Mouse (Mus musculus) megakaryocyte-erythroid progenitor cell, adult 5-6 weeks (primary cell): ENCODE results near the gene Aldh1a1. TPM values are rescaled to one million over a fixed set of nuclear protein-coding genes. Genes with fewer than 3 reads are reported as not detected.
A peak's percentile ranks its signal among the peaks of the same experiment; 100 is the strongest.
"Not testable (repeated sequence)": the region's sequence is repeated elsewhere in the genome, so short reads cannot be mapped to it uniquely, and the experiment has no call there.

Experiments
- ATAC-seq: replicated peaks from 2 replicates; pipeline ENCODE4 v1.8.0; 2016; ENCODE audit warnings: mild to moderate bottlenecking, inconsistent platforms; ENCODE audit not compliant: severe bottlenecking, poor library complexity, low FRiP score, low TSS enrichment
- total RNA-seq, 2 experiments: library from RNA; stranded (forward) in 1 of 2; stranded (reverse) in 1 of 2; fragments of 200-1000, 215-1000 nt in 1 of 2; fragments of >200 nt in 1 of 2; fragmentation: Nextera tagmentation in 1 of 2; gene quantifications; 2 replicates each; pipeline ENCODE4 v1.2.3; 2014 to 2017

The Aldh1a1 gene
- total RNA-seq, 2 experiments from 2014 or later: 60.8 to 184 TPM

DNA sequence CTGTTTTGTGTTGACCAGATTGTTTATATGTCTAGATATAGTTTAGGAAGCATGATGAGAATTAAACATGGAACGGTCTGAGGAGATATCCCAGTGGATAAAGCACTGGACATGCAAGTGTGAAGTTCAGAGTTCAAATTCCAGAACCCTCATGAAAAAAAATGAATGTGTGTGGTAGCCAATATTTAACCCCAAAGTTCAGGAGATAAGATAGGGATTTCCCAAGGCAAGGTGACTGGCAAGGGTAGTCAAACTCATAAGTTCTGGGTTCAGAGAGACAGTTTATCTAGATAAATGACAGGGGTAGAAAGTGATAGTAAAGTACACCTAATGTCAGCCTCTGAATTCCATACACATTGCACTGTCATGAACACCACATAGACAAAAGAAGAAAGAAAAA, 138.5 kb downstream of the Aldh1a1 start:
- ATAC-seq: no peak

DNA sequence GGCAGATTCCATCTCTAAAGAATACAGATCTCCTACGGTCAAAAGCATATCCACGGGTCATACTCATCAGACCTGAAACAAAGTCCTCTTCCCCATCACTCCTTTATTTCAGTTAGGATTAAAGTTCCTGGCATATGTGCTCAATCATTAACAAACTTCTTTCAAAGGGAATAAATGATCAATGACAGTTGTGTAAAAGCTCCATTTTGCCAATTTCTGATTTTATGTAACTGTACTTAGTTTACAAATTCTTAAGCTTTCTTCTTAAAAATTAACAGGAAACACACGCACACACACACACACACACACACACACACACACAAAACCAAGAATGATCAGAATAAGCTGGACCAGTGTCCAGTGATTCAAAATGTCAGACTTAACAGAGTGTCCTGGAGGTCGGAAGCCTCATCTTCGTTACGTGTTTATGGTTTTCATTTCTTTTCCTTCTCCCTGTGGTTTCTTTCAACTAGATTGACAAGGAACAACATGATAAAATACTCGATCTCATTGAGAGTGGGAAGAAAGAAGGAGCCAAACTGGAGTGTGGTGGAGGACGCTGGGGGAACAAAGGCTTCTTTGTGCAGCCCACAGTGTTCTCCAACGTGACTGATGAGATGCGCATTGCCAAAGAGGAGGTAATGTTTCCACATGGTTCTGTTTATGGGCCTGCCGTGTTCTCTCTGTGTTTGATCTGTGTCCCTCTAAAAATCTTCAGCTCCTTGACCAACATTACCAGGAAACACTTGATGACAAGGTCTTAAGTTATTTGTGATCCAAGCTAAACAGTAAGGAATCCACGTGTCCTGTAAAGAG, 141.6 kb downstream of the Aldh1a1 start:
- no peak for ATAC-seq

DNA sequence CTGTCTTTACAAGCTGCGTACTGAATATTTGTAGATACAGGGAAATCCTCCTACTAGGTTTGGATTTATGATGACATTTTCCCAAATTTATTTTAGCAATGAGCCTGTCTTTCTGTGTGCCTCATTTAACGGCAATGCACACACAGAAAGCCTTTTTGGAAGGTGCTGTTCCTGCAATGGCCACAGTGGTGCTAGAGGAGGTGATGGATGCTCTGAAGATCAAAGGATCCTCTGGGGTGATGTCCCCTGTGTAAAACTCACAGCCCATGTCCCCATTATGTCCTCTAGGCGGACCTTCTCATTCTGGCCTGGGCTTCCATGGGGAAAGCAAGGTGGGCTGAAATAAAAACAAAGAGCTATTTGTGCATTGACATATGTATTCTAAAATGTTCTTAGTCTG, 151.8 kb downstream of the Aldh1a1 start:
- ATAC-seq: peak; percentile 68

DNA sequence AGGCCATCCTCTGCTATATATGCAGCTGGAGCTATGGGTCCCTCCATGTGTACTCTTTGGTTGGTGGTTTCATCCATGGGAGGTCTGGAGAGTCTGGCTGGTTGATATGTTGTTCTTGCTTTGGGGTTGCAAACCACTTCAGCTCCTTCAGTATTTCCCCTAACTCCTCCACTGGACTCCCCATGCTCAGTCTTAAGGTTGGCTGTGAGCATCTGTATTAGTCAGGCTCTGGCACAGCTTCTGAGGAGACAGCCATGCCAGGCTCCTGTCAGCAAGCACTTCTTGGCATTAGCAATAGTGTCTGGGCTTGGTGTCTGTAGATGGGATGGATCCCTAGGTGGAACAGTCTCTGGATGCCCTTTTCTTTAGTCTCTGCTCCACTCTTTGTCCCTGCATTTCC, 155.0 kb downstream of the Aldh1a1 start:
- ATAC-seq: not testable (repeated sequence)

DNA sequence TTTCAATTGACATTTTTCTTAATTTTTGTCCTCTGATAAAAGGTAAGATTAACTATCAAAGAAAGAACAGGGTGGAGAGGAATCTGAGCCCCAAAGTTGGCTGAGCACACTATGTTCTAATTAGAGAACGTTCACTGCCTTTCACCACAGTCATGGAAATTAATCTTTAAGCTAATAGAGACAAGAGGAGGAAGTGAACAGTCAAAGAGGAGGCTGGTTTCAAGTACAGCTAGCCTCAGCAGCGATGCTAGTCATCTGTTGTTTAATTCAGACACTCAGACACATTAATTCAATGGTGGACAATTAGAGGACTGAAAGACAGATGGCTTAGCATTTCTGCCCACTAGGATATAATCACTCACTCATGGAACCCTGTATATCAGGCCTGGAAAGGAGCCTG, 157.5 kb downstream of the Aldh1a1 start:
- no peak for ATAC-seq

DNA sequence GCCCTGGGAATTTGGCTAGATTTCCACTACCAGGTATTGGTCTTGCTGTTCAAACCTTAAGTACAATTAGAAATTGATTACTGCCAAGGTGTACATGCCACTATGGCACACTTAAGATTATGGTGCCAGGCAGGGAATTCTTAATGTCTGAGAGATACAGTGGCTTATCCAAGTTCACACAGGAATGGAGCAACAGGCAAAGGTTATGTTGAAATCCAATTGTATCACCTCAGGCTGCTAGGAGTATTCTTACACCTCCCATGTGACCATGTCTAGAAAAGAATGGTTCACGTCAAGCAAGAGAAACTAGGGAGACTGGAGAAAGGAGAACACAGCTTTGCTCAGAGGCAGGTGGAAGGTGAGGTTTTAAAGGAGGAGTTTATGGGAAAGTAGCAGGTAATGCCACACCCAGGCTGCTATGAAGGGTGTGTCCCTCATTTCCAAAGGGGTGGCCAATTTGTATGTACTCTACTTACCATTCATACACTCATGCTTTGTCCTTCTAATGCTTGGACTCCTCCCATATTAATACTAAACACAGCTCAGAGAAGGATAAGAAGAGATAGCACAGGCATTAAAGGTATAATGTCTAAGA, 160.7 kb downstream of the Aldh1a1 start:
- no peak for ATAC-seq

DNA sequence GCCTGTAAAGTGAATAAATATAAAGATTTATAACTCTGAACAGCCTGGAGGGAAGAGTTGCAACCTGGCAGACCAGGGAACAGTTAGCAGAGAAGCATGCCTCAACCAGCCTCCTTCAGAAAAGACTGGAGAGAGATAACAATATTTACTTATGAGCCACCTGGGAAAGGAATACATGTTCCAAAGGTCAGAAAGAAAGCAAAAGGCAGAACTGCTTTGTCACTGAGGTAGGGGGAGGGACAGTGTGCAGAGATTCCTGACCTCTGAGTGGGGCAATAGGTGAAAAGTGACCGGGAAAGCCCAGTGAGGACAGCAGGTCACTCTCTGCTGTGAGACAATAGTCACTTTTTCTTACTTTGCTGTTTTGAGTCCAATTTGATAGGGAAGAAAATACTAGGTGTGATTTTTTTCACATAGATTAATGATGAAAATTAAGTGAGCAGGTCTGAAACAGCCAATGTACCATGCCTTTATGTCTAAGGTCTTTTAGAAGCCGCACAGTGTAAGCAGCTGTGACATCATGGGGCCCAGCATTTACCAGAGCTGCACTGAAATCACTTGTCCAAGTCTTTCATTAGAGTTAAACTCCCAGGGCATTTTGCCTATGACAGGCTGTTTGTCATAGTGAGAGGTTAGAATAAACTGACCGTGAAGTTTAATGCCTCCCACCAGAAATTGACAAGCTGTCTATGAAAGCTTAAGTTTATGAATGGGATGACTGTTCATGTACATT, 161.8 kb downstream of the Aldh1a1 start:
- ATAC-seq: no peak

GRCm38 (mm10) chr19:20677697-20678355, 185.3 kb downstream of the Aldh1a1 start:
- ATAC-seq: no peak

Other genes starting within 250 kb of the Aldh1a1 start
- gene Anxa1, start 101.8 kb upstream of the Aldh1a1 start, total RNA-seq (2014; fragmentation: Nextera tagmentation): 8.8 and 23.1 TPM in 2 replicates
- 30.3 and 47.8 TPM in 2 replicates for gene Anxa1, start 101.8 kb upstream of the Aldh1a1 start, total RNA-seq (2017)
- gene Aldh1a7, start 234.8 kb downstream of the Aldh1a1 start, total RNA-seq (2014; fragmentation: Nextera tagmentation): 35.7 and 41.4 TPM in 2 replicates
- 48.1 and 52.1 TPM in 2 replicates for gene Aldh1a7, start 234.8 kb downstream of the Aldh1a1 start, total RNA-seq (2017)